In the genomic region with DNA sequence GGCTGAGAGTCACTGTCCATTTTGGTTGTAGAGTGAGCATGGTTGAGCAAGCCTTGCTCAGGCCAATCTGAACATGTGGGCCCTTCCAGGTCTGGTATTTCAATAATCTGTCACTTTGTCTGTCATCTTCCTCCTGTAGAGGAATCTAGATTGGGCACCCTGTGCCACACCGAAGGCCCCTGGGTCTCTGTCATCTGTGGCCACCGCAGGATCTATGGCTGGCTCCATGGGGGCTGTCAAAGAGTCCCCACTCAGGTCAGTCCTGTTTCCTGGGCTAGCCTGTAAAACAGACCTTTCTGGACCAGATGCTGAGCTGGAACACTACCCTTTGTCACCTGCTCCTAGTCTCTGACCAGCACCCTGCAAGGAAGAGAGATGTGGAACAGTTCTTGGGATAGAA, we compare ENCODE assay signal across 21 mouse cellular contexts.
DNase-seq lines count a peak whose midpoint lies in the region; ATAC-seq lines count a peak whose summit lies in the region.
"Had no signal": no experiment of that assay in that cellular context is flagged by ENCODE, and none has a peak within 500 bp of the region (broad histone marks: within the 10 kb centered on the region; RNA-seq: fewer than 3 reads in every experiment).

No protein-coding gene starts in this region.

- WGBS in forebrain, embryonic 10.5 days: 93% methylated on average over 2 of the region's 2 CpGs
- WGBS in forebrain, embryonic 13.5 days: 94% methylated on average over 2 of the region's 2 CpGs
- 87% methylated on average over 2 of the region's 2 CpGs for WGBS in heart, embryonic 10.5 days

- peaks cover 6% of the 10 kb centered on the region for H3K36me3 ChIP-seq in forebrain, embryonic 10.5 days (replicated peaks)
- no peaks in the 10 kb centered on the region for H3K36me3 ChIP-seq in forebrain, embryonic 13.5 days (ENCODE audit: poor library complexity, severe bottlenecking)
- no peaks in the 10 kb centered on the region for H3K36me3 ChIP-seq in heart, embryonic 10.5 days
- H3K36me3 ChIP-seq: embryonic facial prominence, embryonic 12.5 days; embryonic facial prominence, embryonic 15.5 days had no signal

- H3K9me3 ChIP-seq in forebrain, embryonic 10.5 days: no peaks in the 10 kb centered on the region
- H3K9me3 ChIP-seq in forebrain, embryonic 13.5 days (replicated peaks): no peaks in the 10 kb centered on the region
- H3K9me3 ChIP-seq in heart, embryonic 10.5 days: no peaks in the 10 kb centered on the region
- H3K9me3 ChIP-seq: embryonic facial prominence, embryonic 12.5 days; embryonic facial prominence, embryonic 15.5 days had no signal

- peak; percentile 8 for DNase-seq in forebrain, embryonic 10.5 days (ENCODE audit: extremely low spot score, low spot score)
- DNase-seq in heart, embryonic 10.5 days (ENCODE audit: low spot score): peak; percentile 68
- no peak for DNase-seq in heart, adult 8-10 months (ENCODE audit: low spot score)
- DNase-seq in testis, postnatal 10 days (ENCODE audit: low spot score): peak; percentile 18
- DNase-seq in testis, postnatal 14 days (ENCODE audit: low spot score): no peak
- DNase-seq: adrenal gland, adult 2 months; adrenal gland, postnatal 10 days; adrenal gland, postnatal 25 days; cerebellum, adult 11 months; cerebellum, adult 18-20 months; cerebellum, adult 8-10 months; cerebellum, adult 9-11 months; cerebellum, postnatal 14 days; cerebellum, postnatal 36 days; embryo, embryonic 11 days had no signal

- H3K27me3 ChIP-seq in forebrain, embryonic 10.5 days (ENCODE audit: poor library complexity, severe bottlenecking): no peaks in the 10 kb centered on the region
- H3K27me3 ChIP-seq in forebrain, embryonic 13.5 days: no peaks in the 10 kb centered on the region
- no peaks in the 10 kb centered on the region for H3K27me3 ChIP-seq in heart, embryonic 10.5 days (ENCODE audit: insufficient read depth, poor library complexity, severe bottlenecking)
- H3K27me3 ChIP-seq: embryonic facial prominence, embryonic 12.5 days; embryonic facial prominence, embryonic 15.5 days had no signal

- H3K27ac ChIP-seq in forebrain, embryonic 10.5 days: no peak overlapping the region
- H3K27ac ChIP-seq in forebrain, embryonic 13.5 days: no peak overlapping the region
- no peak overlapping the region for H3K27ac ChIP-seq in heart, embryonic 10.5 days
- H3K27ac ChIP-seq: embryonic facial prominence, embryonic 12.5 days; embryonic facial prominence, embryonic 15.5 days had no signal

- H3K4me1 ChIP-seq in forebrain, embryonic 10.5 days: no peaks in the 10 kb centered on the region
- H3K4me1 ChIP-seq in forebrain, embryonic 13.5 days: no peaks in the 10 kb centered on the region
- H3K4me1 ChIP-seq in heart, embryonic 10.5 days: no peaks in the 10 kb centered on the region
- H3K4me1 ChIP-seq: embryonic facial prominence, embryonic 12.5 days; embryonic facial prominence, embryonic 15.5 days had no signal

- H3K4me3 ChIP-seq in forebrain, embryonic 10.5 days: no peak overlapping the region
- H3K4me3 ChIP-seq in forebrain, embryonic 13.5 days: no peak overlapping the region
- H3K4me3 ChIP-seq in heart, embryonic 10.5 days: no peak overlapping the region
- H3K4me3 ChIP-seq: embryonic facial prominence, embryonic 12.5 days; embryonic facial prominence, embryonic 15.5 days; erythroblast, embryonic 14.5 days had no signal

- H3K4me2 ChIP-seq in forebrain, embryonic 13.5 days: no peak overlapping the region
- H3K4me2 ChIP-seq: embryonic facial prominence, embryonic 12.5 days; embryonic facial prominence, embryonic 15.5 days had no signal

- no peak overlapping the region for H3K9ac ChIP-seq in forebrain, embryonic 13.5 days
- H3K9ac ChIP-seq: embryonic facial prominence, embryonic 12.5 days; embryonic facial prominence, embryonic 15.5 days had no signal

- no peak for ATAC-seq in forebrain, embryonic 13.5 days
- ATAC-seq: forebrain, embryonic 14.5 days; forebrain, embryonic 16.5 days had no signal

Comparison
In these comparisons a context has a peak if more than half of its experiments do, and no peak if none do; other contexts are left out.
1. DNase-seq: peak in forebrain, embryonic 10.5 days (single experiment), heart, embryonic 10.5 days (single experiment) and testis, postnatal 10 days (single experiment); none in heart, adult 8-10 months (single experiment) and testis, postnatal 14 days (single experiment).